Mouse (Mus musculus): ENCODE results near the gene Rac1. TPM values are rescaled to one million over a fixed set of nuclear protein-coding genes. Genes with fewer than 3 reads are reported as not detected.

The Rac1 gene
- polyA plus RNA-seq, 1 experiment from 2014 or later = 322 TPM

DNA sequence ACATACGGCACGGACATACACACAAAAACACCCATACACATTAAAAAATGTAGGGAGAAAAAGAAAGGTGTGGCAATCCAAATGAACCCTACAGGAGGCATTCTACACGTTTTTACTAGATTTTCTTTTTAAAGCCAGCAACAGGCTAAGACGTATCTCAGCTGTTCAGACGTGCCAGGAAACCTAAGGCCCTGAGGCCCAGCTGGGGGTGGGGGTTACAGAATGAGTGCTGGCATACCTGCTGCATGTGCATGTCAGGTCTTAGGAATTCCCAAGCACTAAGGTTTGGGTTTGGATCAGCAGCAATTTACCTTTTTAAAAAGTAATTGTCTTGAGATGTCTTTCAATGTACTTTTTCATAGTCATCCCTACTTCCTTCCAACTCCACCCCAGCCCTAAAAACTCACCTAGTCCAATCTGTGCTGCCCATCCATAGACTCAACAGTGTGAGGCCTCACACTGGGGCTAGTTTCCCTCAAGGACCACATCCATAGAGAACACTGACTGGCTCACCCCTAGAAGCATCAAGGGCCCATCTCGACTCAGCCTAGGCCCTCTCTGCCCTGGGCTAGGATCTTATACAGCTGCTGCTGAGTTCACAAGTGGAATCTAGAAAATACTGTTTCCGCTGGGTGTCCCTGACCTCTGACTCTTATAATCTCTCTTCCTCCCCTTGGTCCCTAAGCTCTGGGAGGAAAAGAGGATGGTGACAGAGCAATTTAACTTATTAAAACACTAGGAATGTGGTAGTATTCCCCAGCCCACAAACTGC, 2.2 kb downstream of the Rac1 start:
- 46% methylated on average over 7 of the region's 7 CpGs for WGBS
- Histone ChIP-seq H3K27me3 (no peaks in the 10 kb centered on the region), H3K9me3 (replicated peaks) (no peaks in the 10 kb centered on the region), H3K27ac (peak overlapping the region; percentile 99), H3K4me1 (replicated peaks) (peaks cover 43% of the 10 kb centered on the region), H3K9ac (peak overlapping the region; percentile 99), H3K4me2 (peak overlapping the region; percentile 88), H3K36me3 (no peaks in the 10 kb centered on the region), H3K4me3 (peak overlapping the region; percentile 91)
- no peak for ATAC-seq (replicated peaks; ENCODE audit: insufficient number of reproducible peaks, insufficient read depth, low FRiP score, low read depth)

DNA sequence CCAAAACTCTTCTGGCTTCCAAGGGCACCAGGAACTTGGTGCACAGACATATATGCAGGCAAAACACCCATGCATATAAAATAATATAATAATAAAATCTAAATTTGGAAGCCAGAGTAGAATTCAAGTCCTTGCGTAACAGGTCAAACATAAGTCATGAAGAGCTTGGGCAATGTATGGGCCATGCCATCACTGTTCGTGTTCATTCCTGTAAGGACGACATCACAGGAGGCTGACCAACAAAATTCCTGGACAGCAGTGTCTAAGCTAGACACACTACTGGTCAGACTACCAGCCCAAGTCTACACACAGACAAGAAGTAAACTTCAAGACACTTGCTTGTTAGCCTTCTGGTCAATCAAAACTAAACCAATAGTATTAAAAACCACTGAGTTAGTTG, 5.0 kb downstream of the Rac1 start:
- no peaks in the 10 kb centered on the region for H3K9me3 ChIP-seq (replicated peaks)
- ATAC-seq (replicated peaks; ENCODE audit: insufficient number of reproducible peaks, insufficient read depth, low FRiP score, low read depth) = no peak
- peaks cover 65% of the 10 kb centered on the region for H3K4me1 ChIP-seq (replicated peaks)
- 85% methylated on average over 3 of the region's 3 CpGs for WGBS
- H3K9ac ChIP-seq = no peak overlapping the region
- no peak overlapping the region for H3K4me2 ChIP-seq
- no peaks in the 10 kb centered on the region for H3K36me3 ChIP-seq
- no peaks in the 10 kb centered on the region for H3K27me3 ChIP-seq
- no peak overlapping the region for H3K4me3 ChIP-seq
- H3K27ac ChIP-seq = no peak overlapping the region

DNA sequence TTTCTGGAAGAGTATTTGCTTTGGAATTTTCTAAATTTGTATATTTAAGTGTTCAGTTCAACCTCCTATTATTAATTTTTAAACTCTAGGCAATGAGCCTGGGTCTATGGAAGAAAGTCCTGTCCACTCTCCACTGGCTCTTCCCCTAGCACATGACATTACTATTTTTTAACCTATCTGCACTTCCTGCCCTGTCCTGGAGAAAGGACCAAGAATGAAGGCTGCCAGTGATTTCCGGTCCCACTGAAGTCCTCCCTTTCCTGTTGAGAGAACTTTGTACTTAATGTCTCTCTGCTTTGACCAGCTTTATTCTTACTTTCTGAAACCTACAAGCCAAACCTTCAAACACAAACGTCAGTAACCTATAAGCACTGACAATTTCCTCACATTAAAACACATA, 7.4 kb downstream of the Rac1 start:
- peaks cover 14% of the 10 kb centered on the region for H3K36me3 ChIP-seq
- no peaks in the 10 kb centered on the region for H3K9me3 ChIP-seq (replicated peaks)
- no peak for ATAC-seq (replicated peaks; ENCODE audit: insufficient number of reproducible peaks, insufficient read depth, low FRiP score, low read depth)
- no peak overlapping the region for H3K9ac ChIP-seq
- H3K4me1 ChIP-seq (replicated peaks) = peaks cover 68% of the 10 kb centered on the region
- 47% methylated on average over 2 of the region's 2 CpGs for WGBS
- peak overlapping the region; percentile 62 for H3K27ac ChIP-seq
- H3K4me2 ChIP-seq = peak overlapping the region; percentile 24
- no peaks in the 10 kb centered on the region for H3K27me3 ChIP-seq
- H3K4me3 ChIP-seq = no peak overlapping the region; the same call in 1 of the 2 replicates

DNA sequence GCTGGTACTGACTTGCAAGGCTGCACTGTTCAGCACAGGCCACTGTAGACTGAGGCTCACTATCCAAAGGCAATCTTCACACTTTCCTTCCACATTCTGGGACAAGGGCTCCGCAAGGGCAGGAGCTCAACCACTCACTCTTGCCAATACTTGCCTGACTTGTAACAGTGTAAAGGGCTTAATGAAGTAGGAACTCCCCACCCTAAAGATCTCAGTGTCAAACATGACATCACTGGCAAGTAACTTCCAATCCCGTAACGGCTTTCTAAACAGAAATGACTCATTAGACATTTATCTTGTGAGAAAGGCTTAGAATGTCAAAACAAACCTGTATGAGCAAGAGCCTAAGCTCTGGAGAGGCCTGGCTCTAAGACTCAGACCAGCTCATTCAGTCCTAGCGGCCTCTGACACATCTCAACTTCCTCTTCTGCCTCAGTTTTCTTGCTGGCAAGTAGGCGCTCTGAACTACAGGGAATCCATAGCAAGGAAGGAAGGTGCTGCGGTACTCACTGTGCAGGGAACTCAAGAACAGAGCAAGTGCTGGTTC, 9.7 kb downstream of the Rac1 start:
- no peak for ATAC-seq (replicated peaks; ENCODE audit: insufficient number of reproducible peaks, insufficient read depth, low FRiP score, low read depth)
- 41% methylated on average over 6 of the region's 6 CpGs for WGBS
- H3K4me1 ChIP-seq (replicated peaks) = peaks cover 56% of the 10 kb centered on the region

DNA sequence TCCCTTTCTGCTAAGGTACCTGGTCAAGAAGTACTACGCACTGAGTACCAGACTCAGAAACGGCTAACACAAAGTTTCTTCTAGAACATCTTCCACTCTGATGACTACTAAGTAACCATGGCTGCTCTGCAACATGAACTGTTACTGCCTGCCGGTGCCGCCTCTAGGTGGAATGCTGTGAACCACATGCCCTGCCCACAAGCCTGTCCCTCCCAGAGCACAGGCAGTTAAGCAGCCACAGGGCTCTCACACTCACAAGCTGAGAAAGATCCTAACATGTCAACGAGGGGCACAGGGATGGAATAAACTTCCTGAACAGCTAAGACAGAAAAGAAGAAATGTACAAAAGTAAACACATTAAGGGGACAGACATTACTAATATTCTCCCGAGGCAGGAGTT, 10.4 kb downstream of the Rac1 start:
- ATAC-seq (replicated peaks; ENCODE audit: insufficient number of reproducible peaks, insufficient read depth, low FRiP score, low read depth) = 0 out of 2 replicates have a peak, but pooled peaks have one; percentile 24
- no peak overlapping the region for H3K9ac ChIP-seq
- H3K4me1 ChIP-seq (replicated peaks) = peaks cover 53% of the 10 kb centered on the region
- no peaks in the 10 kb centered on the region for H3K9me3 ChIP-seq (replicated peaks)
- H3K4me3 ChIP-seq = no peak overlapping the region
- H3K27ac ChIP-seq = 0 out of 2 replicates have a peak overlapping the region, but pooled peaks have one; percentile 1
- H3K4me2 ChIP-seq = no peak overlapping the region
- H3K36me3 ChIP-seq = peaks cover 32% of the 10 kb centered on the region
- H3K27me3 ChIP-seq = no peaks in the 10 kb centered on the region
- WGBS = 49% methylated on average over 6 of the region's 6 CpGs

More for the DNA sequence above, 9.7 kb downstream of the Rac1 start:
- Histone ChIP-seq H3K36me3 (peaks cover 30% of the 10 kb centered on the region), H3K4me2 (peak overlapping the region; percentile 10), H3K9ac (no peak overlapping the region), H3K9me3 (replicated peaks) (no peaks in the 10 kb centered on the region), H3K27me3 (no peaks in the 10 kb centered on the region), H3K27ac (peak overlapping the region; percentile 35), H3K4me3 (no peak overlapping the region)

DNA sequence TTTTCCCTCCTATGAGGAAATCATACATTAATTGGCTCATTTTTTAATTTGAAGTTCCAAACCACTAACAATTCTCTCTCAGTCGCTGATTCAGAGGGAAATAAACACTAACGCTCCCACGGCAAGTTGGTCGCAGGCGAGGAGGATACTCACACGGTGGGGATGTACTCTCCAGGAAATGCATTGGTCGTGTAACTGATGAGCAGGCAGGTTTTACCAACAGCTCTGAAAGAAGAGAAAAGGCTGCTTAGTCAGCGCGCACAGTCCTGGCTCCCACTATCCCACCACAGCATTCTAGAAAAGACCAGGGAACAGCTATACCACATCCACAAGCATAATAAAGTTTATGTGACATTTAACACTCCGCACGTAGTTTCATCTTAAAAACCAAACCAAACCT, 10.8 kb downstream of the Rac1 start:
- no peak for ATAC-seq (replicated peaks; ENCODE audit: insufficient number of reproducible peaks, insufficient read depth, low FRiP score, low read depth)
- H3K27me3 ChIP-seq = no peaks in the 10 kb centered on the region
- no peaks in the 10 kb centered on the region for H3K9me3 ChIP-seq (replicated peaks)
- no peak overlapping the region for H3K4me3 ChIP-seq
- H3K9ac ChIP-seq = no peak overlapping the region
- H3K36me3 ChIP-seq = peaks cover 32% of the 10 kb centered on the region
- H3K4me1 ChIP-seq (replicated peaks) = peaks cover 56% of the 10 kb centered on the region
- H3K27ac ChIP-seq = 0 out of 2 replicates have a peak overlapping the region, but pooled peaks have one; percentile 1
- no peak overlapping the region for H3K4me2 ChIP-seq
- WGBS = 85% methylated on average over 11 of the region's 11 CpGs

DNA sequence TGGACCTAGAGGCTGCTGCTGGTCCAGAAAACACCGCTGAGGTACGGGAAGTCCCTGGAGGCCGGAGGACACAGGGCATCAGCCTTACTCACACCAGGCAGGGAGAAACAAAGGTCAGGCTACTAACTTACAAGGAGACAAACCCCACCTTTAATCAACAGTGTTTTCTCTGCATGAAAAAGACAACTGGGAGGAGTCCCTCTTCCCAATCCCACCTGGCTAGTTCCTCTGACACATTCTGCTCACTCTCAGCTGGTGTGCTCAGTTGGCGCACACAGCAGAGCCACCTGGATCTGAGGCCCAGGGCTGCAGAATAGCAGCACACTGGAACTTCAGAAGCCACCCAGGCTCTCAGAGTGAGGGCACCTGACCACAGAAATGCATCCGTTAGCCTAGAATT, 13.0 kb downstream of the Rac1 start:
- Histone ChIP-seq H3K4me1 (replicated peaks) (peaks cover 64% of the 10 kb centered on the region), H3K9me3 (replicated peaks) (no peaks in the 10 kb centered on the region), H3K27ac (no peak overlapping the region), H3K27me3 (no peaks in the 10 kb centered on the region), H3K4me2 (no peak overlapping the region), H3K4me3 (no peak overlapping the region), H3K36me3 (peaks cover 32% of the 10 kb centered on the region), H3K9ac (no peak overlapping the region)
- 84% methylated on average over 5 of the region's 5 CpGs for WGBS
- no peak for ATAC-seq (replicated peaks; ENCODE audit: insufficient number of reproducible peaks, insufficient read depth, low FRiP score, low read depth)

DNA sequence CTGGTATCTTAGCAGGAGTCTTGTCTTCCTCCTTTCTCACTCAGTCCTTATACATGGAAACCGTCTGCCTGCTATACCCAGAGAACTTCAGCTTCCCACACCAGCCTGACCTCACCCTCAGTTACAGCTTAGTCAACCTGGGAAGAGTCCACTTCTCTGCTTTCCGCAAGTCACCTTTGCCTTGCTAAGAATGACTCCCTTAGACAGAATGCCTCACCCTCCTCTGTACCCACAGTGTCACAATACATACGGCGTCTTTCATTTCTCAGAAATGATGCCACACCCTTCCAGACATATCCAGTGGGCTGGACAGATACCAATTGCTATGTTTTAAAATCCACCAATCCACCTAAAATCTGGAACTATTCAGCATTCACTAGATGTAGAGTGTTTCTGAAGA, 15.5 kb downstream of the Rac1 start:
- Histone ChIP-seq H3K9ac (no peak overlapping the region), H3K27me3 (no peaks in the 10 kb centered on the region), H3K27ac (0 out of 2 replicates have a peak overlapping the region, but pooled peaks have one; percentile 5), H3K4me1 (replicated peaks) (peaks cover 66% of the 10 kb centered on the region), H3K4me3 (no peak overlapping the region), H3K4me2 (no peak overlapping the region), H3K36me3 (peaks cover 35% of the 10 kb centered on the region), H3K9me3 (replicated peaks) (no peaks in the 10 kb centered on the region)
- no peak for ATAC-seq (replicated peaks; ENCODE audit: insufficient number of reproducible peaks, insufficient read depth, low FRiP score, low read depth)
- WGBS = 75% methylated on average over 4 of the region's 4 CpGs

DNA sequence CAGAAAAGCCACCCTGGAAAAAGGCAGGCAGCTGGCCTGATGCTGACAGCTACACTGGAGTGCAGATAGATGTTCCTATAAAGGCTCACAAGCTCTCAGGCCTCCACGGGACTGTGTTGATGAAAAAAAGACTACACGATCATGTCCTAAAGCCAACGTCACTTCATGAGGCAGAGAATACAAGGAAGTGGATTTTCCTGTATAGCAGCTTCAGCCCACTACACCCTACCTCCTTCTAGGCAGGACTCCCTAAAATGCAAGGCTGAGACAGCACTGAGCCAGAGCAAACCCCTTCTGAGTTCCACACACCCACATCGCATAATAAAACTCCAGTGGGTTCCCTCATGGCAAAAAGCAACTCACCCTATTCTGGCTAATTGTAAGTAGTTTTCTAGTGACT, 16.3 kb downstream of the Rac1 start:
- H3K27ac ChIP-seq = peak overlapping the region; percentile 5; the same call in 1 of the 2 replicates
- ATAC-seq (replicated peaks; ENCODE audit: insufficient number of reproducible peaks, insufficient read depth, low FRiP score, low read depth) = no peak
- no peak overlapping the region for H3K4me3 ChIP-seq
- WGBS = 57% methylated on average over 4 of the region's 4 CpGs
- peaks cover 37% of the 10 kb centered on the region for H3K36me3 ChIP-seq
- H3K9me3 ChIP-seq (replicated peaks) = no peaks in the 10 kb centered on the region
- H3K9ac ChIP-seq = no peak overlapping the region
- H3K4me1 ChIP-seq (replicated peaks) = peaks cover 65% of the 10 kb centered on the region
- H3K27me3 ChIP-seq = no peaks in the 10 kb centered on the region
- H3K4me2 ChIP-seq = no peak overlapping the region

DNA sequence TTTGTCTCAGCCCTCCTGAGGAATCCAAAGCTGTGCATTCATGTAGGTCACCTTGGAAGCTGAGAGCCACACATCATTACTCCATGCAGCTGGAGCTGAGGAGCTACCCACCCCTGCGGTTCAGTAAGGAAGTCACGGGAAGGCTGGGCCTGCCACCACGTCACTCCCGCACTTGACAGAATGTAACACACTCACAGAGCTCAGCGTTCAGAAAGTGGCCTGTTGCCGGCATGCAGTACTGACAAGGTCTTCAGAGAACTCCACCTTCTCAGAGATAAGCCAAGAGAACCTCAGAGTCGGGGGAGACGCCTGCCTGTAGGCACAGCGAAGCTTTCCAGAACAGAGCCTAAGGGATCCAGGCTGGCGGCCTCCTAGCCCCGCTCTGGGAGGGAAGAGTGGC, 18.1 kb downstream of the Rac1 start:
- no peaks in the 10 kb centered on the region for H3K27me3 ChIP-seq
- peak; percentile 65 for ATAC-seq (replicated peaks; ENCODE audit: insufficient number of reproducible peaks, insufficient read depth, low FRiP score, low read depth)
- peak overlapping the region; percentile 41 for H3K27ac ChIP-seq
- H3K4me3 ChIP-seq = 0 out of 2 replicates have a peak overlapping the region, but pooled peaks have one; percentile 5
- no peaks in the 10 kb centered on the region for H3K9me3 ChIP-seq (replicated peaks)
- H3K9ac ChIP-seq = no peak overlapping the region; the same call in 1 of the 2 replicates
- peak overlapping the region; percentile 38 for H3K4me2 ChIP-seq
- H3K4me1 ChIP-seq (replicated peaks) = peaks cover 63% of the 10 kb centered on the region
- H3K36me3 ChIP-seq = peaks cover 33% of the 10 kb centered on the region
- 13% methylated on average over 11 of the region's 11 CpGs for WGBS

DNA sequence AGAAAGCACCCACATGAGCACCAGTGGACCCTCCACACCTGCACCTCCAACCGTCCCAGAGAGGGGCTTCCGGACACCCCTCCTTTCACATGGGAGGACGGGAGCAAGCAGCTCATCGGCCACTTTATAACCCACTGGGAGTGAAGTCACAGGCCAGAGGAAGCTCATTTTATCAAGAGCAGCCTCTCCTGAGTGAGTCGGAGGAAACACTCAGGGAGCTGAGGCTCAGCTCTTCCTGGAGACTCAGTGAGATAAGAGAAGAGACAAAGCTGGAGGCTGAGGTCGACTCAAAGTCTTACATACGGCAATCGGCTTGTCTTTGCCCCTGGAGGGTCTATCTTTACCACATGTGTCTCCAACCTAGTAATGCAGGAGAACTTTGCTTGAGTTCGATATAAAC, 18.5 kb downstream of the Rac1 start:
- peak; percentile 24; the same call in 1 of the 2 replicates for ATAC-seq (replicated peaks; ENCODE audit: insufficient number of reproducible peaks, insufficient read depth, low FRiP score, low read depth)
- Histone ChIP-seq H3K9ac (no peak overlapping the region), H3K4me1 (replicated peaks) (peaks cover 63% of the 10 kb centered on the region), H3K4me3 (no peak overlapping the region), H3K4me2 (peak overlapping the region; percentile 38; the same call in 1 of the 2 replicates), H3K36me3 (peaks cover 33% of the 10 kb centered on the region), H3K9me3 (replicated peaks) (no peaks in the 10 kb centered on the region), H3K27ac (peak overlapping the region; percentile 41), H3K27me3 (no peaks in the 10 kb centered on the region)
- 35% methylated on average over 9 of the region's 9 CpGs for WGBS

Measured in heart, embryonic 15.5 days (tissue).